Mouse (Mus musculus): ENCODE measurements around the gene Slc2a4. TPM values are rescaled to one million over a fixed set of nuclear protein-coding genes. Genes with fewer than 3 reads are reported as not detected.
"Not testable (repeated sequence)": the region's sequence is repeated elsewhere in the genome, so short reads cannot be mapped to it uniquely, and the experiment has no call there.

Gene Slc2a4
- polyA plus RNA-seq, 1 experiment from 2014 or later, result 12.4 TPM

DNA sequence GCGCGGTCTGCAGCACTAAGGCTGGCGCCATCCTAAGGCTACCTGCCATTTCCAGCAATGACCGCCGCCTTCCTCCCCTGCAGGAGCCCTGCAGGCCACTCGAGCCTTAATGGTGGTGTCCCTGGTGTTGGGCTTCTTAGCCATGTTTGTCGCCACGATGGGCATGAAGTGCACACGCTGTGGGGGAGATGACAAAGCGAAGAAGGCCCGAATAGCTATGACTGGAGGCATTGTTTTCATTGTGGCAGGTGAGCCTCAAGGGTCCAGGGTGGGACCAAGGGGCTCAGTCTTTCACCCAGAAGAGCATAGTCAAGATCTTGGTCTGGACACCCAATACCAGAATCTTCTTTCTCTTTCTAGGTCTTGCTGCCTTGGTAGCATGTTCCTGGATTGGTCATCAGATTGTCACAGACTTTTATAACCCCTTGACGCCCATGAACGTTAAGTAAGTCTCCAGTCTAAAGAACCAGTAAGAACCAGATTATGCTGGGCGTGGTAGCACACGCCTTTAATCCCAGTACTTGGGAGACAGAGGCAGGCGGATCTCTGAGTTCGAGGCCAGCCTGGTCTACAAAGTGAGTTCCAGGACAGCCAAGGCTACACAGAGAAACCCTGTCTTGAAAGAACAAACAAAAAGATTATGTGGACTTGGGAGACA, 19.0 kb upstream of the Slc2a4 start:
- H3K9me3 ChIP-seq, result no peaks in the 10 kb centered on the region
- H3K4me2 ChIP-seq (replicated peaks), result peak overlapping the region; percentile 55
- peaks cover 15% of the 10 kb centered on the region for H3K4me1 ChIP-seq
- H3K27me3 ChIP-seq (replicated peaks), result peaks cover 66% of the 10 kb centered on the region
- no peak for ATAC-seq (ENCODE audit: low FRiP score, low read depth)
- H3K36me3 ChIP-seq, result peaks cover 28% of the 10 kb centered on the region
- 37% methylated on average over 17 of the region's 17 CpGs for WGBS
- H3K27ac ChIP-seq, result no peak overlapping the region
- peak overlapping the region; percentile 19 for H3K4me3 ChIP-seq
- H3K9ac ChIP-seq, result peak overlapping the region; percentile 42

DNA sequence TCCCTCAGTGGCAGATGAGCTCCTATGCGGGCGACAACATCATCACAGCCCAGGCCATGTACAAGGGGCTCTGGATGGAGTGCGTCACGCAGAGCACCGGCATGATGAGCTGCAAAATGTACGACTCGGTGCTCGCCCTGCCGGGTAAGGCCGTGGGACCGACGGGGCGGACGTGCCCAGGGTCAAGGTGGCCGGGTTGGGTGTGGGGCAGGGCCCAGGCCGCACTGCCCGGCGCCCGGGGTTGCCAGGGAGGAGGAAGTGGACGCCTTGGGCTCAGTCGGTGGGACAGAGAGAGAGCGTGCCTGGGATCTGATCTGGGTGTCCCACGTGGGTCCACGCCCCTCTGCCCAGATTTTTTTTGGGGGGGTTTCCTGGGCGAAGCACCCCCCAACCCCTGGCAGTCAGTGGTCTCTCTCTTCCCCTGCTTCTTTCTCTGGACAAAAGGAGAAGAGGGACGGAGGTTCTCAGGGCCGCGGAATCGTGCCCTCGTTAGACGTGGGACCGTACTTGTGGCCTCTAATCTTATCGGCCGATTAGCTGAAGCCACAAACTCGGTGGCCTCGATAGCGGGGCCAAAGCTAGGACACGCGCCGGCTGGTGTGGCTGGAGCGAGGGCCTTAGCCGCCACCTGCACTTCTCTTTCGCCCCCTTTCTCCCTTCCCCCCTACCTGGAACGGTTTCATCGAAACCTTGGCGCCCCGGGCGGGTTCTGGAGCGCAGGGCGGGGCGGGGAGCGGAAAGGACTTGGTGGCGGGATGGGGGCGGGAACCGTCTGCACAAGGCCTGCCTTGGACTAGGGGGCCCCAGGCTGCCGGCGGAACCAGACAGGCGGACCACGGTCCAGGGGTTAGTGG, 18.2 kb upstream of the Slc2a4 start:
- WGBS, result 2% methylated on average over 59 of the region's 59 CpGs
- Histone ChIP-seq H3K27me3 (replicated peaks) (peaks cover 71% of the 10 kb centered on the region), H3K27ac (no peak overlapping the region), H3K4me1 (peaks cover 15% of the 10 kb centered on the region), H3K9ac (peak overlapping the region; percentile 42), H3K9me3 (no peaks in the 10 kb centered on the region), H3K36me3 (peaks cover 28% of the 10 kb centered on the region), H3K4me2 (replicated peaks) (peak overlapping the region; percentile 55), H3K4me3 (peak overlapping the region; percentile 19)
- ATAC-seq (ENCODE audit: low FRiP score, low read depth), result no peak

DNA sequence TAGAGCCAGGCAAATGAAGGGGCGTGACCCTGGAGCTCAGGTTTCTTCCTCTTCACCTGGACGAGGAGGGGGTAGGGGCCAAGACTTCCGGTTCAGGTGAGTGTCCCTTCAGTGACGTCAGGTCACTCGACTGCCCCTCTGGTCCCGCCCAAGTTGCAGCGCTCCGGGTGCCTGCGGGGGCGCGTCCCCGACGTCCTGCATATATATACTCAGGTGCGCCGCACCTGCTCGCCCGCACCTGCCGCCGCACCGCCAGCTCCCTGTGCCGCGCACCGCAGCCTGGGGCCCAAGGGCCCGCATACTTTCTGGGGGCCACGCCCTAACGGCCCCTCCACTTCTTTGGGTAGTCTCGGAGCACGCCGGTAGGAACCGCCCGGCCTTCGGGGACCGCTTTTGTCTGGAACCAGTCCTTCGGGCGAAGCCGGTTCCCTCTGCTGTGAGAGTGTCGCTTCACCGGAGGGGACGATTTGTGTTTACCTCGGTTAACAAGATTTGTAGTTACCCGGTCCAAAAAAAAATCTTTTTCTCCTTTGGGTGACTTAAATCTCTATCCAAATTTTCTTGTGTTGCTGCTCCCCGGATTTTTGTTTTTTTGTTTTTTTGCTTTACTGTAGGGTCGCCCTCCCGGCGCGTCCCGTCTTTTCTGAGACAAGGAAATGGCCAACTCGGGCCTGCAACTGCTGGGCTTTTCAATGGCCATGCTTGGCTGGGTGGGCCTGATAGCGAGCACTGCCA, 17.4 kb upstream of the Slc2a4 start:
- peak overlapping the region; percentile 11 for H3K4me3 ChIP-seq
- H3K4me1 ChIP-seq, result peaks cover 15% of the 10 kb centered on the region
- no peaks in the 10 kb centered on the region for H3K9me3 ChIP-seq
- WGBS, result 2% methylated on average over 49 of the region's 49 CpGs
- no peak for ATAC-seq (ENCODE audit: low FRiP score, low read depth)
- no peak overlapping the region for H3K27ac ChIP-seq
- peak overlapping the region; percentile 55 for H3K4me2 ChIP-seq (replicated peaks)
- H3K36me3 ChIP-seq, result peaks cover 25% of the 10 kb centered on the region
- no peak overlapping the region for H3K9ac ChIP-seq
- peaks cover 71% of the 10 kb centered on the region for H3K27me3 ChIP-seq (replicated peaks)

- H3K4me1 ChIP-seq, result peaks cover 15% of the 10 kb centered on the region
- ATAC-seq (ENCODE audit: low FRiP score, low read depth), result no peak
- peak within 1 kb of the TSS; percentile 38 for H3K4me2 ChIP-seq (replicated peaks)
- peaks cover 71% of the 10 kb centered on the region for H3K27me3 ChIP-seq (replicated peaks)
- H3K9me3 ChIP-seq, result no peaks in the 10 kb centered on the region
- no peak within 1 kb of the TSS for H3K27ac ChIP-seq
- H3K36me3 ChIP-seq, result peaks cover 18% of the 10 kb centered on the region
- peak within 1 kb of the TSS; percentile 11; the same call in 1 of the 2 replicates for H3K4me3 ChIP-seq
- no peak within 1 kb of the TSS for H3K9ac ChIP-seq
- 11% methylated on average over 24 of the region's 24 CpGs for WGBS
Observed at GRCm38 (mm10) chr11:69964650-69965270, 16.8 kb upstream of the Slc2a4 start, which contains the start of gene Cldn7. Cldn7 (plus strand) TSS chr11:69964779.

- H3K9me3 ChIP-seq, result no peaks in the 10 kb centered on the region
- peaks cover 14% of the 10 kb centered on the region for H3K4me1 ChIP-seq
- H3K36me3 ChIP-seq, result no peaks in the 10 kb centered on the region
- 44% methylated on average over 5 of the region's 5 CpGs for WGBS
- H3K4me3 ChIP-seq, result no peak overlapping the region
- no peak overlapping the region for H3K4me2 ChIP-seq (replicated peaks)
- peaks cover 52% of the 10 kb centered on the region for H3K27me3 ChIP-seq (replicated peaks)
- H3K9ac ChIP-seq, result no peak overlapping the region
- H3K27ac ChIP-seq, result no peak overlapping the region
- no peak for ATAC-seq (ENCODE audit: low FRiP score, low read depth)
Observed at GRCm38 (mm10) chr11:69961841-69962240, 13.9 kb upstream of the Slc2a4 start.

DNA sequence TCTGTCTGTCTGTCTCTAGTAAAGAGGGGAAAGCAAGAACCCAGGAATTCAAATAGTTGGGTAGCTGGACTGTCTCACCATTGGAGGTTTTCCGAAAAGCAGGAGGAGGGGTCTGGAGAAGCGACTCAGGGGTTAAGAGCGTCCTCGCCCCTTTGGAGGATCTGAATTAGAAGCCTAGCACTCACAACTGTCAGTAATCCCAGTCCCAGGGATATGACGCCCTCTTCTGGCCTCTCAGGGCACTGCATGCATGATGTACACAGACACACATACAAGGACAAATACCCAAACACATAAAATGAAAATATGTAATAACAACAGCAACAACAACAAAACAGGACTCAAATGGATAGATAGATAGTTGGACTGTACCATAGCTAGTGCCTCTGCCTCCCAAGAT, 12.6 kb upstream of the Slc2a4 start:
- peaks cover 5% of the 10 kb centered on the region; the same call in 1 of the 2 replicates for H3K4me1 ChIP-seq
- no peak for ATAC-seq (ENCODE audit: low FRiP score, low read depth)
- WGBS, result 33% methylated on average over 5 of the region's 5 CpGs
- no peak overlapping the region for H3K27ac ChIP-seq
- H3K9me3 ChIP-seq, result no peaks in the 10 kb centered on the region
- H3K4me3 ChIP-seq, result no peak overlapping the region
- H3K27me3 ChIP-seq (replicated peaks), result peaks cover 43% of the 10 kb centered on the region
- H3K36me3 ChIP-seq, result no peaks in the 10 kb centered on the region
- H3K4me2 ChIP-seq (replicated peaks), result no peak overlapping the region
- no peak overlapping the region for H3K9ac ChIP-seq

DNA sequence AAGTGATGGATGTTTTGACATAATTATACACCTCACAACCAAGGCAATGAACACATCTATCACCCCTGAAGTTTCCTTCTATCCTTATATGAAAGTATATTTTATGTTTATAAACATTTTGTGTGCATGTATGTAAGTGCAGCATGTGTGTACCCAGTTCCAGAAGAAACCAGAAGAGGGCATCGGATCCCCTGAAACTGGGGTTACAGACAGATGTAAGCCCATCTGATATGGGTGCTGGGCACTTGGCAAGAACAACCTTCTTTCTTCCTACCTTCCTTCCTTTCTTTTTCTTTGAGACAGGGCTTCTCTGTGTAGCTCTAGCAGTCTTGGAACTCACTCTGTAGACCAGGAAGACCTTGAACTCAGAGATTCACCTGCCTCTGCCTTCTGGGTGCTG, 8.2 kb upstream of the Slc2a4 start:
- no peaks in the 10 kb centered on the region for H3K36me3 ChIP-seq
- H3K4me3 ChIP-seq, result no peak overlapping the region
- no peak overlapping the region for H3K27ac ChIP-seq
- no peak overlapping the region for H3K4me2 ChIP-seq (replicated peaks)
- no peaks in the 10 kb centered on the region for H3K9me3 ChIP-seq
- peaks cover 5% of the 10 kb centered on the region; the same call in 1 of the 2 replicates for H3K27me3 ChIP-seq (replicated peaks)
- H3K9ac ChIP-seq, result no peak overlapping the region
- no peaks in the 10 kb centered on the region for H3K4me1 ChIP-seq
- 74% methylated on average over 1 of the region's 1 CpGs for WGBS
- no peak for ATAC-seq (ENCODE audit: low FRiP score, low read depth)

- H3K36me3 ChIP-seq; H3K4me2 ChIP-seq (replicated peaks); H3K27ac ChIP-seq; H3K9me3 ChIP-seq; H3K4me3 ChIP-seq; ATAC-seq (ENCODE audit: low FRiP score, low read depth); H3K27me3 ChIP-seq (replicated peaks); H3K9ac ChIP-seq; H3K4me1 ChIP-seq: not testable (repeated sequence)
- 81% methylated on average over 4 of the region's 4 CpGs for WGBS
Observed at GRCm38 (mm10) chr11:69955618-69956017, 7.6 kb upstream of the Slc2a4 start.

GRCm38 (mm10) chr11:69953267-69953915, 5.4 kb upstream of the Slc2a4 start:
- Histone ChIP-seq H3K9me3 (no peaks in the 10 kb centered on the region), H3K4me2 (replicated peaks) (no peak overlapping the region), H3K36me3 (no peaks in the 10 kb centered on the region), H3K27me3 (replicated peaks) (peaks cover 7% of the 10 kb centered on the region; the same call in 1 of the 2 replicates), H3K27ac (no peak overlapping the region), H3K4me1 (0 out of 2 replicates have a peak, but pooled peaks cover 2% of the 10 kb centered on the region), H3K4me3 (no peak overlapping the region), H3K9ac (no peak overlapping the region)
- ATAC-seq (ENCODE audit: low FRiP score, low read depth), result no peak
- 75% methylated on average over 11 of the region's 11 CpGs for WGBS

GRCm38 (mm10) chr11:69952274-69952673, 4.3 kb upstream of the Slc2a4 start:
- Histone ChIP-seq H3K27me3 (replicated peaks) (peaks cover 7% of the 10 kb centered on the region; the same call in 1 of the 2 replicates), H3K27ac (no peak overlapping the region), H3K4me1 (peaks cover 6% of the 10 kb centered on the region), H3K36me3 (no peaks in the 10 kb centered on the region), H3K9me3 (no peaks in the 10 kb centered on the region), H3K4me3 (no peak overlapping the region), H3K9ac (no peak overlapping the region), H3K4me2 (replicated peaks) (no peak overlapping the region)
- no peak for ATAC-seq (ENCODE audit: low FRiP score, low read depth)
- WGBS, result 43% methylated on average over 1 of the region's 1 CpGs

DNA sequence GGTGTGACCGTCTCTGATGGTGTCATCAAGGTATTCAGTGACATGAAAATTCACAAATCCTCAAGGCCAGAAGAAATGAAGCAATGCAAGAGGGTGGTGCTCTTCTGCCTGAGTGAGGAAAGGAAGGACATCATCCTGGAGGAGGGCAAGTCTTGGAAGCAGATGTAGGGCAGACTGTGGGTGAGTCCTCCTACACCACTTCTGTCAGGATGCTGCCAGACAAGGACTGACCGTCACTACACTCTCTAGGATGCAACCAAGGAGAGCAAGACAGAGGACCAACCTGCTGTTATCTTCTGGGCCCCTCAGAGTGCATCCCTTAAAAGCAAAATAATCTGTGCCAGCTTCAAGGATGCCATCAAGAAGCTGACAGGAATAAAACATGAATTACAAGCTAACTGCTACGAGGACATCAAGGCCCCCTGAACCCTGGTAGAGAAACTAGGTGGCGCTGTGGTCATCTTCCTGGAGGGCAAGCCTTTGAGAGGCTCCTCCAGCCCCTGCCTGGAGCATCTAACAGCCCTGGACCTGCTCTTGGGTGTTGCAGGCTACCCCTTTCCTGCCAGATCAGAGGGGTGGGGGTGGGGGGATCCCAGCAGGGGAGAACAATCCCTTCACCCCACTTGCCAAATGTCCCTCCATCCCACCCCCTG, 2.9 kb upstream of the Slc2a4 start:
- Histone ChIP-seq H3K4me2 (replicated peaks) (no peak overlapping the region), H3K4me3 (no peak overlapping the region), H3K9ac (no peak overlapping the region), H3K4me1 (peaks cover 9% of the 10 kb centered on the region), H3K9me3 (no peaks in the 10 kb centered on the region), H3K36me3 (no peaks in the 10 kb centered on the region), H3K27me3 (replicated peaks) (peaks cover 7% of the 10 kb centered on the region; the same call in 1 of the 2 replicates), H3K27ac (no peak overlapping the region)
- no peak for ATAC-seq (ENCODE audit: low FRiP score, low read depth)
- WGBS, result 47% methylated on average over 4 of the region's 4 CpGs

Data from neural tube, embryonic 12.5 days (tissue).